Mouse (Mus musculus) CH12.LX (cell line): ENCODE results near the gene Hgf. TPM values are rescaled to one million over a fixed set of nuclear protein-coding genes. Genes with fewer than 3 reads are reported as not detected.

Experiments used
- DNase-seq: peaks from one replicate; pipeline ENCODE4 v3.0.0-alpha.2; 2013; ENCODE audit errors: extremely low read depth
- H3K27ac ChIP-seq: 2 replicates; pipeline ENCODE4 v1.5.1; 2012; ENCODE audit warnings: low read depth, mild to moderate bottlenecking, control low read depth, moderate library complexity; ENCODE audit not compliant: insufficient read depth
- H3K27me3 ChIP-seq: replicated peaks from 2 replicates; pipeline ENCODE3; 2012; ENCODE audit warnings: inconsistent platforms
- H3K36me3 ChIP-seq, 2 experiments: replicated peaks in 1 of 2; 2 replicates each; pipeline versions ENCODE3 to v1.6.1; 2012; ENCODE audit warnings: inconsistent platforms in 1 of 2, low read length in 1 of 2, mild to moderate bottlenecking in 1 of 2, mixed read lengths in 1 of 2, moderate library complexity in 1 of 2; ENCODE audit not compliant: control insufficient read depth in 1 of 2, insufficient read depth in 1 of 2
- H3K4me1 ChIP-seq, 2 experiments: 2 replicates each; pipeline ENCODE4 v1.6.1; 2012; ENCODE audit warnings: inconsistent platforms in 1 of 2, moderate library complexity in 1 of 2; ENCODE audit not compliant: insufficient read depth in 2 of 2, control insufficient read depth in 1 of 2
- H3K4me2 ChIP-seq: 2 replicates; pipeline ENCODE4 v1.6.1; 2012; ENCODE audit warnings: low read depth, mild to moderate bottlenecking, control low read depth; ENCODE audit not compliant: poor library complexity, insufficient read depth, severe bottlenecking
- H3K4me3 ChIP-seq, 3 experiments: fragments of 150-350 bp in 1 of 3; sonication (generic) in 1 of 3; replicated peaks in 1 of 3; 2 replicates each; pipeline versions ENCODE3 to v1.5.1; 2011 to 2012; ENCODE audit warnings: low read depth in 2 of 3, low read length in 2 of 3, mild to moderate bottlenecking in 2 of 3, moderate library complexity in 2 of 3, control low read depth in 1 of 3, improper control_type of control experiment in 1 of 3, inconsistent platforms in 1 of 3, mixed read lengths in 1 of 3; ENCODE audit not compliant: poor library complexity in 1 of 3
- H3K79me2 ChIP-seq: replicated peaks from 2 replicates; pipeline ENCODE4 v1.6.1; 2012; ENCODE audit warnings: mild to moderate bottlenecking, moderate library complexity; ENCODE audit not compliant: control insufficient read depth, poor library complexity, insufficient read depth, severe bottlenecking; ENCODE audit errors: extremely low read depth
- H3K9ac ChIP-seq: 2 replicates; pipeline ENCODE4 v1.6.1; 2012; ENCODE audit warnings: low read depth, mild to moderate bottlenecking, control low read depth, moderate library complexity; ENCODE audit not compliant: insufficient read depth
- H3K9me3 ChIP-seq: replicated peaks from 2 replicates; pipeline ENCODE3; 2012; ENCODE audit warnings: low read length, inconsistent platforms, mixed read lengths
- BHLHE40 ChIP-seq: IDR thresholded peaks from 2 replicates; pipeline ENCODE4 v1.6.1; 2011; ENCODE audit warnings: mild to moderate bottlenecking, low read depth, low read length, improper control_type of control experiment
- CHD2 ChIP-seq: IDR thresholded peaks from 2 replicates; pipeline ENCODE4 v1.6.1; 2011; ENCODE audit warnings: low read length, improper control_type of control experiment
- E2F4 ChIP-seq: IDR thresholded peaks from 2 replicates; pipeline ENCODE4 v1.6.1; 2011; ENCODE audit warnings: low read depth, low read length, improper control_type of control experiment; ENCODE audit not compliant: insufficient replicate concordance
- EP300 ChIP-seq: IDR thresholded peaks from 2 replicates; pipeline ENCODE4 v1.6.1; 2011; ENCODE audit warnings: low read length, improper control_type of control experiment
- ETS1 ChIP-seq: conservative IDR thresholded peaks from 2 replicates; pipeline ENCODE4 v1.6.1; 2012; ENCODE audit warnings: low read depth, mild to moderate bottlenecking, inconsistent platforms, low read length, improper control_type of control experiment, moderate library complexity
- MAX ChIP-seq: IDR thresholded peaks from 2 replicates; pipeline ENCODE4 v1.6.1; 2011; ENCODE audit warnings: low read length, improper control_type of control experiment
- MAZ ChIP-seq: IDR thresholded peaks from 2 replicates; pipeline ENCODE4 v1.6.1; 2012; ENCODE audit warnings: low read depth, mild to moderate bottlenecking, inconsistent platforms, low read length, improper control_type of control experiment, moderate library complexity
- MEF2A ChIP-seq: IDR thresholded peaks from 2 replicates; pipeline ENCODE4 v1.6.1; 2014; ENCODE audit warnings: low read depth, mild to moderate bottlenecking, inconsistent platforms, low read length, improper control_type of control experiment, borderline replicate concordance
- MYC ChIP-seq: IDR thresholded peaks from 2 replicates; pipeline ENCODE4 v1.6.1; 2011; ENCODE audit warnings: low read depth, mild to moderate bottlenecking, improper control_type of control experiment, low read length
- POLR2A ChIP-seq: IDR thresholded peaks from 2 replicates; pipeline ENCODE4 v1.6.1; 2011; ENCODE audit warnings: low read depth, mild to moderate bottlenecking, improper control_type of control experiment, low read length
- RCOR1 ChIP-seq: conservative IDR thresholded peaks from 2 replicates; pipeline ENCODE4 v1.6.1; 2012; ENCODE audit warnings: low read depth, mild to moderate bottlenecking, inconsistent platforms, low read length, improper control_type of control experiment
- SIN3A ChIP-seq: IDR thresholded peaks from 2 replicates; pipeline ENCODE4 v1.6.1; 2012; ENCODE audit warnings: low read length, improper control_type of control experiment, inconsistent platforms
- SMC3 ChIP-seq: IDR thresholded peaks from 2 replicates; pipeline ENCODE4 v1.6.1; 2011; ENCODE audit warnings: low read depth, low read length, improper control_type of control experiment
- TBP ChIP-seq: conservative IDR thresholded peaks from 2 replicates; pipeline ENCODE4 v1.6.1; 2011; ENCODE audit warnings: low read depth, low read length, improper control_type of control experiment
- TCF12 ChIP-seq: IDR thresholded peaks from 2 replicates; pipeline ENCODE4 v1.6.1; 2014; ENCODE audit warnings: low read depth, mild to moderate bottlenecking, inconsistent platforms, low read length, improper control_type of control experiment
- UBTF ChIP-seq: IDR thresholded peaks from 2 replicates; pipeline ENCODE4 v1.6.1; 2012; ENCODE audit warnings: low read depth, mild to moderate bottlenecking, inconsistent platforms, low read length, improper control_type of control experiment, moderate library complexity
- USF1 ChIP-seq: IDR thresholded peaks from 2 replicates; pipeline ENCODE4 v1.6.1; 2014; ENCODE audit warnings: low read depth, mild to moderate bottlenecking, inconsistent platforms, low read length, improper control_type of control experiment
- USF2 ChIP-seq: conservative IDR thresholded peaks from 2 replicates; pipeline ENCODE4 v1.6.1; 2011; ENCODE audit warnings: low read depth, low read length, improper control_type of control experiment
- ZC3H11A ChIP-seq: IDR thresholded peaks from 2 replicates; pipeline ENCODE4 v1.6.1; 2012; ENCODE audit warnings: low read depth, mild to moderate bottlenecking, inconsistent platforms, low read length, improper control_type of control experiment
- ZKSCAN1 ChIP-seq: IDR thresholded peaks from 2 replicates; pipeline ENCODE4 v1.6.1; 2012; ENCODE audit warnings: low read depth, inconsistent platforms, low read length, improper control_type of control experiment, borderline replicate concordance
- ZMIZ1 ChIP-seq: IDR thresholded peaks from 2 replicates; pipeline ENCODE4 v1.6.1; 2012; ENCODE audit warnings: low read depth, mild to moderate bottlenecking, inconsistent platforms, low read length, improper control_type of control experiment
- ZNF384 ChIP-seq: IDR thresholded peaks from 2 replicates; pipeline ENCODE4 v1.6.1; 2012; ENCODE audit warnings: low read depth, low read length, improper control_type of control experiment, inconsistent platforms
- dilution Hi-C: fragments of 300-500 bp; cut with MboI; formaldehyde crosslinking; loops from 2 replicates; pipeline ENCODE4 v1.14.3; 2020; ENCODE audit warnings: low sequenced_read_pairs; ENCODE audit not compliant: extremely low pct_unique_long_range_greater_than_20kb, extremely low pct_ligation_motif_present
- in situ Hi-C: fragments of 300-500 bp; cut with MboI; formaldehyde crosslinking; loops from 3 replicates; pipeline ENCODE4 v1.14.3; 2019; ENCODE audit warnings: low sequenced_read_pairs, low pct_ligation_motif_present, low pct_unique_long_range_greater_than_20kb, mixed read lengths
- polyA plus RNA-seq: library from polyadenylated mRNA; unstranded; fragments of >175 nt; gene quantifications from 2 replicates; pipeline ENCODE4 v1.2.1, GENCODE M21; 2012; ENCODE audit warnings: low read depth; ENCODE audit not compliant: insufficient read length
- total RNA-seq, 2 experiments: library from RNA; depleted of rRNA; stranded (reverse); fragments of 300-350 nt in 1 of 2; fragments of >200 nt in 1 of 2; gene quantifications; 2 replicates each; pipeline ENCODE4 v1.2.3; 2012 to 2014

Hgf gene
- total and polyA plus RNA-seq, 3 experiments = not detected

- Histone ChIP-seq H3K27me3 (no peaks in the 10 kb centered on the region), H3K4me2 (no peak overlapping the region), H3K36me3 (no peaks in the 10 kb centered on the region), H3K79me2 (no peaks in the 10 kb centered on the region), H3K9me3 (peaks cover 7% of the 10 kb centered on the region), H3K4me1 (no peaks in the 10 kb centered on the region), H3K9ac (no peak overlapping the region), H3K4me3 (no peak overlapping the region), H3K27ac (no peak overlapping the region)
- TF ChIP-seq USF1 = no peak
- in situ Hi-C loops (no loop called here), dilution Hi-C loops (no loop called here)
- DNase-seq = no peak
These were observed 21.5 kb upstream of the Hgf start for GRCm38 (mm10) chr5:16531619-16532277.

DNA sequence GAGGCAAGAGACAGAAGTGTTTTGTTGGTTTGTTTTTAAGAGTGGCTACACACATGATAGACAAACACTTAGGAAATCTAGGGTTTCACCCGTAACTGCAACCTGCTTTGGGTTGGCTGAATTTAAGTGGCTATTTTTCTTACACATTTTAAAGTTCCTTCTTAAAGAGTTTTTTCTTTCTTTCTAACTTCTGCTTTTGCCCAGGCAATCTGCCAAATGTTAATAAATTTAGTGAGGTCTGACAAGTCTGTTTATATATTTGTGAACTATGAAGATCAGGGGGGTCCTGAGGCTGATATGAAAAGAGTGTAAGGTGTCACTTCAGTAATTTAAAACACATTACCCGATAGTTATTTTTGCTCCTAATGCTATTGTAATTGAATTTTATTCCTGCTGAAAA lies 15.2 kb upstream of the Hgf start:
- no peaks in the 10 kb centered on the region for H3K27me3 ChIP-seq
- H3K4me2 ChIP-seq = no peak overlapping the region
- no peaks in the 10 kb centered on the region for H3K79me2 ChIP-seq
- no peak for DNase-seq
- no peak overlapping the region for H3K27ac ChIP-seq
- no peak overlapping the region for H3K9ac ChIP-seq
- TF ChIP-seq BHLHE40 = no peak
- TF ChIP-seq ZKSCAN1 = no peak
- no peak for TF ChIP-seq USF2
- no peak for TF ChIP-seq MAZ
- no peak for TF ChIP-seq ZMIZ1
- no peak for TF ChIP-seq ZC3H11A
- H3K4me1 ChIP-seq = no peaks in the 10 kb centered on the region
- peaks cover 3% of the 10 kb centered on the region for H3K9me3 ChIP-seq
- no peak overlapping the region for H3K4me3 ChIP-seq
- in situ Hi-C loops (no loop called here), dilution Hi-C loops (no loop called here)
- no peaks in the 10 kb centered on the region for H3K36me3 ChIP-seq

DNA sequence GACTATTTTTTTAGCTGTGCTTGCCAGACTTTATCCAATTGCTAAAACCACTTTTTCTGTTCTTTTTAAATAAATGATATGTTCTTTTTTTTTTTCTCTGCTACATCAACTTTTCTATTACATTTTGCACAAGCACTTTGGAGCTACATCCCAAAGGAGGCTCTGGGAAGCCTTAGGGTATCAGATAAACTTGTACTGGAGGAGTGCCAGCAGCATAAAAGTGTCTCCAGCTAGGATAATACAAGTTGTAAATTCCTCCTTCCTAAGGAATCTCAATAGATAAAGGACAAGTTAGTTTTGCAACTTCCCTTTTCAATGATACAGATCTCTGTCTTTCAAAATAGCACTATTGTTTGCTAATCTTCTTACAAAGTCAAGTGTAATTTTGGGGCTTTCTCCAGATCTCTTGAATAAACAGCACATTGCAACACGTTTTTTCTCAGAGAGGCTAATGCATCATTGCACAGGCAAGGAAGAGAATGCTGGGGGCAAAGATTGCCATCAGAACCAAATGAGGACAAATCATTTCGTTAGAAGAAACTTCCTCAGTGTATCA lies 11.7 kb upstream of the Hgf start:
- no peaks in the 10 kb centered on the region for H3K9me3 ChIP-seq
- H3K27ac ChIP-seq = no peak overlapping the region
- no peak for TF ChIP-seq ZNF384
- TF ChIP-seq ZMIZ1 = no peak
- no peak for TF ChIP-seq E2F4
- TF ChIP-seq MYC = no peak
- no peak for TF ChIP-seq POLR2A
- no peak for TF ChIP-seq ZC3H11A
- TF ChIP-seq MEF2A = no peak
- TF ChIP-seq UBTF = no peak
- TF ChIP-seq MAX = no peak
- TF ChIP-seq USF2 = no peak
- no peak for TF ChIP-seq MAZ
- TF ChIP-seq TBP = no peak
- TF ChIP-seq RCOR1 = no peak
- no peak for TF ChIP-seq ETS1
- TF ChIP-seq TCF12 = no peak
- TF ChIP-seq SIN3A = no peak
- no peak for TF ChIP-seq CHD2
- TF ChIP-seq EP300 = no peak
- no peak for TF ChIP-seq SMC3
- no peak overlapping the region for H3K4me2 ChIP-seq
- H3K4me3 ChIP-seq = no peak overlapping the region
- no peaks in the 10 kb centered on the region for H3K79me2 ChIP-seq
- DNase-seq = no peak
- H3K9ac ChIP-seq = no peak overlapping the region
- no peaks in the 10 kb centered on the region for H3K36me3 ChIP-seq
- H3K27me3 ChIP-seq = no peaks in the 10 kb centered on the region
- no peaks in the 10 kb centered on the region for H3K4me1 ChIP-seq
- in situ Hi-C loops = no loop called here
- dilution Hi-C loops = no loop called here
